Mouse (Mus musculus): Measurements from ENCODE around the gene Jade3. TPM values are rescaled to one million over a fixed set of nuclear protein-coding genes. Genes with fewer than 3 reads are reported as not detected.
"Not testable (repeated sequence)": the region's sequence is repeated elsewhere in the genome, so short reads cannot be mapped to it uniquely, and the experiment has no call there.

Gene Jade3
- 8.0 and 8.3 TPM in 2 replicates for polyA plus RNA-seq (2016; fragmentation: Nextera tagmentation; extraction: Ambion mirVana)

DNA sequence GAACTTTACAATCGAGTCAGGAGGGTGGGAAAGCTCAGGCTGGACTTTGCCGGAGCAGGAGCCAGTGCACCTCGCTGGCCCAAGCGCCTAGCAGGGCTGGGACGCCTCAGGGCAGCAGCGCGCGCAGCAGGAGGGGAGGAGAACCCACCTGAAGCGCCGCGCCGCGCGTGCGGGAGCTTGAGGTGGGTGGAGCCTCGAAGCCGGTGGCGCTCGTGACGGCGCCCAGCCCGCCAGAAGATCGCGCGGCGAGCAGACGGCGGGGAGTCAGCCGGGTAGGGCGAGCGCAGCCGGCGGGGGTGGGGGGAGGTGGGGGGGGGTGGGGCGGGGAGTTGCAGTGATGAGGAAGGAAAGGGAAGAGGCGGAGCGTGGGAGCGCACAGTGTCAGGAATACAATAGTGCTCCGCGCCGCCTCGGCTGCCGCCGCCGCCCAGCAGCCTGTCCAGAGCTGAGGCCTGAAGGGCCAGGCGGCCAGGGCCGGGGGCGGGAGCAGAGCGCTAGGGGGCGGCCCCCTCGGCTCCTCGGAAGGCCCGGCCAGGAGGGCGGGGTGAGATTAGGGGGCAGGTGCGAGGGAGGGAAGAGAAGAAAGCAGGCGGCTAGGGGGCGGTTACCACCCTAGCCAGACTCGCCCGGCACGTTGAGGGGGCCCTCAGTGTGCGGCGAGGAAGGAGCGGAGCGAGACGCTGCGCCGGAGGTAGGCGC lies at the start of gene Jade3:
Gene Jade3 (plus strand): TSS at position 549 of the 699 bp plus-strand sequence.
- 19% methylated on average over 55 of the region's 67 CpGs for WGBS
- H3K27me3 ChIP-seq (replicated peaks): no peaks in the 10 kb centered on the region

DNA sequence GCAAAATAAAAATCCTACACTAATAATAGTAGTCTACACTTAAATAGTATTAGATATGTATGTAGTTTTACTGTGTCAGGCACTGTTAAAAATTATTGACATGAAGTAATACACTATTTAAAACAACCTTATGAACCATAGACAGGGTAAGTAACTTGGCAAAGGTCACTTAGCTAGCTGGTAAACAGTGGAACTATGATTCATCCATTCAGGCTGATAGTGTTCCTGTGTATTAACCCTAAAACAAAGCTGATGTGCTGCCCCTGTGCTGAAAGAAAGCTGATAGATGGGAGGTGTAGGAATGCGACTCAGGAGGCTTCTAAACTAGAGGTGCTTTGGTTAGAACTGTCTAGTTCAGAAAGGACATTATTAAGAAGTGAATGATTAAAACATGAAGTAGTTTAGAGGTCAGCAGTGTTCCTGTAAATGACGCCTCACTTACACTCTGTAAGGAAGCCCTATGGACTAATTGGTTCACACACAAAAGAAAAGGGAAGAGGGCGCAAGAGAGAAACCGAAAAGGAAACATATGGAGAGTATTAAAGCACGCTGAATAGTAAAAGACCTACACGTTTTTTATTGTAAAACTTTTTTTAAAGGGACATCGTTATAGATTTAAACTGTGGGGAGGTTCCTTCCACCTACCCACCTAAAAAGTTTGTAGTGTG lies 46.0 kb upstream of the Jade3 start:
- WGBS: 81% methylated on average over 7 of the region's 7 CpGs
- H3K36me3 ChIP-seq: no peaks in the 10 kb centered on the region
- no peaks in the 10 kb centered on the region for H3K9me3 ChIP-seq
- H3K4me3 ChIP-seq: no peak overlapping the region
- no peak for ATAC-seq (ENCODE audit: low FRiP score, low read depth)
- H3K27ac ChIP-seq: no peak overlapping the region
- no peaks in the 10 kb centered on the region for H3K4me1 ChIP-seq
- H3K4me2 ChIP-seq (replicated peaks): no peak overlapping the region
- no peak overlapping the region for H3K9ac ChIP-seq
- H3K27me3 ChIP-seq (replicated peaks): no peaks in the 10 kb centered on the region

More for the DNA sequence above, at the start of gene Jade3:
- peak; percentile 97 for ATAC-seq (ENCODE audit: low FRiP score, low read depth)
- Histone ChIP-seq H3K27ac (peak within 1 kb of the TSS; percentile 68), H3K4me1 (no peaks in the 10 kb centered on the region), H3K4me3 (peak within 1 kb of the TSS; percentile 67), H3K36me3 (no peaks in the 10 kb centered on the region), H3K4me2 (replicated peaks) (peak within 1 kb of the TSS; percentile 59), H3K9ac (peak within 1 kb of the TSS; percentile 66), H3K9me3 (no peaks in the 10 kb centered on the region)

DNA sequence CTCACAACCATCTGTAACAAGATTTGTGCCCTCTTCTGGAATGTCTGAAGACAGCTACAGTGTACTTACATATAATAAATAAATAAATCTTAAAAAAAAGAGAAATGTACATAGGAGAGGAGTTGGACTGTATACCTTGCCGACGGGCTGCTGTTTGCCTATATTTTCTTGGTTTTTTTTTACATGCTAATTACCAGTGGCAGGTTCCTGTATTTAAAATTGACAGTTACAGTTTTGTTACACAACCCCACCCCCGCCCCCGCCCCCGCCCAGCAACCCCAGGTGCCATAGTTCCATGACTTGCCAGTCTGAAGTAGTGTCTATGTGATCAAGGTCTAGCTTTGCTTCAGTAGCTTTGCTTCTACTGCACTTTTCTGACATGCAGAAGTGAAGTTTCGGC lies 43.2 kb upstream of the Jade3 start:
- H3K36me3 ChIP-seq: no peaks in the 10 kb centered on the region
- H3K27me3 ChIP-seq (replicated peaks): no peaks in the 10 kb centered on the region
- no peak overlapping the region for H3K4me2 ChIP-seq (replicated peaks)
- H3K4me3 ChIP-seq: no peak overlapping the region
- H3K9ac ChIP-seq: no peak overlapping the region
- ATAC-seq (ENCODE audit: low FRiP score, low read depth): no peak
- H3K9me3 ChIP-seq: no peaks in the 10 kb centered on the region
- H3K27ac ChIP-seq: no peak overlapping the region
- H3K4me1 ChIP-seq: no peaks in the 10 kb centered on the region
- 91% methylated on average over 6 of the region's 6 CpGs for WGBS

DNA sequence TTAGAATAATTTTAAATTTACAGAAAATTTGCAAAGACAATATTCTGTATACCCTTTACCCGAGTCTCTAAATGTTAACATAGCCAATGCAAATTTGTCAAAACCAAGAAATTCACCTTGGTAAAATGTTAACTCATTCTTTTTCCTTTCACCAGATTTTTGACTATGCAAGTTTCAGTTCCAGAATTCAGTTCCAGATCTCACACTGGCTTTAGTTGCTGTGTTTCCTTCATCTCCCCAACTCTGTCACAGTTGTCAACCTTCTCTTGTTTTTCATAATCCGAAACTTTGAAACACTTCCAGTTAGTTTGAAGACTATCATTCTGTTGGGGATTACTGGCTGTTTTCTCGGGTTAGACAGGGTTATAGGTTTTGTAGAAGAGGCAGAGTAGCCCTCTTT lies 38.5 kb upstream of the Jade3 start:
- WGBS: 83% methylated on average over 3 of the region's 3 CpGs
- Histone ChIP-seq H3K36me3 (no peaks in the 10 kb centered on the region), H3K9ac (no peak overlapping the region), H3K27me3 (replicated peaks) (no peaks in the 10 kb centered on the region), H3K4me1 (no peaks in the 10 kb centered on the region), H3K4me3 (no peak overlapping the region), H3K9me3 (no peaks in the 10 kb centered on the region), H3K4me2 (replicated peaks) (no peak overlapping the region), H3K27ac (no peak overlapping the region)
- no peak for ATAC-seq (ENCODE audit: low FRiP score, low read depth)

DNA sequence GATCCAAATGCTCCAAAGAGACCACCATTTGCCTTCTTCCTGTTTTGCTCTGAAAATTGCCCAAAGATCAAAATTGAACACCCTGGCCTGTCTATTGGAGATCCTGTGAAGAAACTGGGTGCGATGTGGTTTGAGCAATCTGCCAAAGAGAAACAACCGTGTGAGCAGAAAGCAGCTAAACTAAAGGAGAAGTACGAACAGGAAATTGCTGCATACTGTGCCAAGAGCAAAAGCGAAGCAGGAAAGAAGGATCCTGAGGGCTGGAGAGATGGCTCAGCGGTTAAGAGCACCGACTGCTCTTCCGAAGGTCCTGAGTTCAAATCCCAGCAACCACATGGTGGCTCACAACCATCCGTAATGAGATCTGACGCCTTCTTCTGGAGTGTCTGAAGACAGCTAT lies 33.5 kb upstream of the Jade3 start:
- not testable (repeated sequence) for H3K27ac ChIP-seq; H3K9ac ChIP-seq; H3K27me3 ChIP-seq (replicated peaks); H3K9me3 ChIP-seq; H3K4me2 ChIP-seq (replicated peaks); H3K36me3 ChIP-seq; H3K4me1 ChIP-seq; ATAC-seq (ENCODE audit: low FRiP score, low read depth); H3K4me3 ChIP-seq
- WGBS: 95% methylated on average over 9 of the region's 9 CpGs

DNA sequence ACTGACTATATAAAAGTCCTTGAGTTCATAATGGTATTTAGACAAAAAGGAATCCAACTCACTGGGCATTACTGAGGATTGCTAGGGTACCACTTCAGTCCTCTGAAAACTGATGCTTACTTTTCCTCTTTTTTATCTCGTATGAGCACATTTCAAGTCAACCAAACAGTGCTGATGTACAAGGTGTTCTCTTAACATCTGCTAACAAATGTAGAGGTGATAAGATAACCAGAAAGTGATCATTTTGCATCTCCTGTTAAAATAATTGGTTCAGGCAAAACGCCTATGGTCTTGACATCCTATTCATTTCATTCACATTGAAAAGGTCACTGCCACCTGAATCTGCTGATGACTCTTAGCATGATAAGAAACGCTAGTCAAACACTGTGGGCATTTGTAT lies 32.5 kb upstream of the Jade3 start:
- Histone ChIP-seq H3K9me3 (no peaks in the 10 kb centered on the region), H3K9ac (no peak overlapping the region), H3K4me2 (replicated peaks) (no peak overlapping the region), H3K4me1 (no peaks in the 10 kb centered on the region), H3K27ac (no peak overlapping the region), H3K4me3 (no peak overlapping the region), H3K27me3 (replicated peaks) (no peaks in the 10 kb centered on the region), H3K36me3 (no peaks in the 10 kb centered on the region)
- WGBS: 81% methylated on average over 3 of the region's 3 CpGs
- no peak for ATAC-seq (ENCODE audit: low FRiP score, low read depth)

DNA sequence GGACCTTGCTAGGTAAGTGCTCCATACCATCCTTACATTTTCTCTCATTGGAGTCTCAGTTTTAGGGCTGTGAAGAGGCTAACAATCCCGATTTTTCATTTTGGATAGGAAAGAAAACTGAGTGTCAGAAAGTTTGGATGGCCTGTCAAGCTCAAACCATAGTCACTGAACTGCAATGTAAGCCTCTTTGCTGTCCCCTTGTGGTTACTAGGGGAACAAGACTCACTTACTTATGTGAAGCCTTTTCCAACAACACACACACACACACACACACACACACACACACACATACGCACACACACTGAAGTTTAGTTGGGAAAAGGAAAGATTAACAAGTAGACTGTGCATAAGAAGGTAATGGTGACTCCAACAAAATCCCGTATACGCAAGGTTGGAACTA lies 21.4 kb upstream of the Jade3 start:
- no peak for ATAC-seq (ENCODE audit: low FRiP score, low read depth)
- WGBS: 88% methylated on average over 4 of the region's 4 CpGs
- Histone ChIP-seq H3K36me3 (no peaks in the 10 kb centered on the region), H3K9ac (no peak overlapping the region), H3K27ac (no peak overlapping the region), H3K27me3 (replicated peaks) (no peaks in the 10 kb centered on the region), H3K4me1 (no peaks in the 10 kb centered on the region), H3K4me2 (replicated peaks) (no peak overlapping the region), H3K4me3 (no peak overlapping the region), H3K9me3 (no peaks in the 10 kb centered on the region)

DNA sequence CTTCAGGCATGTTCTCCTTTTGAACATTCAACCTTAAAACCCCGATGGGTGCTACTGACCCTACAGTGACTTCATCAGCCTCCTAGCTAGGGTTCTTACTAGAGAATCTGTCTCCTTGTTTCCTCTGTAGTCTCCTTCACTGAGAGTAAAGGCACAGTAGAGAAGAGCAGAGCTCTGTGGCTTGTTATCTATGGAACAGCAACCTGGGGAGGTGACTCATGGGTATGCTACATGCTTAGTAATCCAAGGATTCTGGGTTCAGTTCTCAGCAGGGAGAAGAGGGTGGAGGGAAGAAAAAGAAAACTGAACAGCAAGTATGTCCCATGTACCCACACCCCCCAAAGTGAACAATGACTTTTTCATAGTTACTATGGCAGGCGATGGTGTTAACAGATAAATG lies 18.6 kb upstream of the Jade3 start:
- Histone ChIP-seq H3K27me3 (replicated peaks) (no peaks in the 10 kb centered on the region), H3K9ac (no peak overlapping the region), H3K4me2 (replicated peaks) (no peak overlapping the region), H3K36me3 (no peaks in the 10 kb centered on the region), H3K4me1 (no peaks in the 10 kb centered on the region), H3K9me3 (no peaks in the 10 kb centered on the region), H3K4me3 (no peak overlapping the region), H3K27ac (no peak overlapping the region)
- ATAC-seq (ENCODE audit: low FRiP score, low read depth): no peak
- WGBS: 92% methylated on average over 2 of the region's 2 CpGs

DNA sequence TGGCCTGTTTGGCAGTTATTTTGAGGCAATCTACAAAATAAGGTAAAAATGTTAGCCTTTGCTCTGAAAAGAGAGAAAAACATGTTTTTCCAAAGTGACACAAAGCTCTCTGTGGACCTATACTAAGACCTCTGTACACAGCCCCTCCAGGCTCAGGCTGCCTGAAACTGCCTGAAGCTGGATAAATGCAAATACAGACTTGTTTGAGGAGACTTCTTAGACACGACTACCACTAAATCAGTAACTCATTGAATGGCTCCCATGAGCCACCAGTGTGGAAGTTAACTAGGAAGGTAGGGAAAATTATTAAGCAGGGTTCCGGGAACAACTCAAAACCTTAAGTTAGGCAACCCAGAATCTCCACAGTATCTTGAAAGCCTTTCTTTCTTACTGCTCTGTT lies 17.8 kb upstream of the Jade3 start:
- Histone ChIP-seq H3K4me3 (no peak overlapping the region), H3K4me1 (no peaks in the 10 kb centered on the region), H3K27me3 (replicated peaks) (no peaks in the 10 kb centered on the region), H3K9me3 (no peaks in the 10 kb centered on the region), H3K9ac (no peak overlapping the region), H3K27ac (no peak overlapping the region), H3K4me2 (replicated peaks) (no peak overlapping the region), H3K36me3 (no peaks in the 10 kb centered on the region)
- 78% methylated on average over 2 of the region's 2 CpGs for WGBS
- no peak for ATAC-seq (ENCODE audit: low FRiP score, low read depth)

DNA sequence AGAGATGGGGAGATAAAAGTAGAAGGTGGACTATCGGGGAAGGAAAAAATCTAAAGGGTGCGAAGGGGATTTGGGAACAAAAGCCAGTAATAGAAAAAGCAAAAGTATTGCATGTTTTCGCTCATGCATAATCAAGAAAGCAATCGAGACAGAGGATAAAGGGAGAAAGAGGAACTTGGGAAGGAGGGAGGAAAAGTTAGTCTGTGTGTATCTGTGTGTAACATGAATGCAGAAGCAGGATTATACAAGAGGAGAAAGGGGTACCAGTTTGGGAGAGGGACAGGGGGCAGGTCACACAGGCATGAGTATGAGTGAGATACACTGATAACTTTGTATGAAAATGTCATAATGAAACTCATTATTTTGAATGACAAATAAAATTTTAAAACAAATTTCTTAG lies 14.1 kb upstream of the Jade3 start:
- Histone ChIP-seq H3K4me3 (no peak overlapping the region), H3K4me1 (no peaks in the 10 kb centered on the region), H3K4me2 (replicated peaks) (no peak overlapping the region), H3K9ac (no peak overlapping the region), H3K27me3 (replicated peaks) (no peaks in the 10 kb centered on the region), H3K9me3 (no peaks in the 10 kb centered on the region), H3K36me3 (no peaks in the 10 kb centered on the region), H3K27ac (no peak overlapping the region)
- ATAC-seq (ENCODE audit: low FRiP score, low read depth): no peak
- WGBS: 90% methylated on average over 4 of the region's 4 CpGs

DNA sequence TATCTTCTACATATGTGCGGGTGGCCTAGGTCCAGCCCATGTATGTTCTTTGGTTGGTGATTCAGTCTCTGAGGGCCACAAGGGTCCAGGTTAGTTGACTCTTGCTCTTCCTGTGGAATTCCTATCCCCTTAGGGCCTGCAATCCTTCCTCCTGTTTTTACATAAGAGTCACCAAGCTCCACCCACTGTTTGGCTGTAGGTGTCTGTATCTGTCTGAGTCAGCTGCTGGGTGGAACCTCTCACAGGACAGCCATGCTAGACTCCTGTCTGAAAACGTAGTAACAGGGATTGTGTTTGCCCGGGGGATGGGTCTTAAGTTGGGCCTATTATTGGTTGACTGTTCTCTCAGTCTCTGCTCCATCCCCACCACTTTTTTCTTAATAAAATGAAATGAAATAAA lies 13.3 kb upstream of the Jade3 start:
- H3K4me3 ChIP-seq: no peak overlapping the region
- H3K9me3 ChIP-seq: no peaks in the 10 kb centered on the region
- no peak overlapping the region for H3K27ac ChIP-seq
- H3K27me3 ChIP-seq (replicated peaks): no peaks in the 10 kb centered on the region
- no peak overlapping the region for H3K4me2 ChIP-seq (replicated peaks)
- H3K4me1 ChIP-seq: no peaks in the 10 kb centered on the region
- no peak overlapping the region for H3K9ac ChIP-seq
- H3K36me3 ChIP-seq: no peaks in the 10 kb centered on the region
- 82% methylated on average over 3 of the region's 3 CpGs for WGBS
- ATAC-seq (ENCODE audit: low FRiP score, low read depth): no peak

DNA sequence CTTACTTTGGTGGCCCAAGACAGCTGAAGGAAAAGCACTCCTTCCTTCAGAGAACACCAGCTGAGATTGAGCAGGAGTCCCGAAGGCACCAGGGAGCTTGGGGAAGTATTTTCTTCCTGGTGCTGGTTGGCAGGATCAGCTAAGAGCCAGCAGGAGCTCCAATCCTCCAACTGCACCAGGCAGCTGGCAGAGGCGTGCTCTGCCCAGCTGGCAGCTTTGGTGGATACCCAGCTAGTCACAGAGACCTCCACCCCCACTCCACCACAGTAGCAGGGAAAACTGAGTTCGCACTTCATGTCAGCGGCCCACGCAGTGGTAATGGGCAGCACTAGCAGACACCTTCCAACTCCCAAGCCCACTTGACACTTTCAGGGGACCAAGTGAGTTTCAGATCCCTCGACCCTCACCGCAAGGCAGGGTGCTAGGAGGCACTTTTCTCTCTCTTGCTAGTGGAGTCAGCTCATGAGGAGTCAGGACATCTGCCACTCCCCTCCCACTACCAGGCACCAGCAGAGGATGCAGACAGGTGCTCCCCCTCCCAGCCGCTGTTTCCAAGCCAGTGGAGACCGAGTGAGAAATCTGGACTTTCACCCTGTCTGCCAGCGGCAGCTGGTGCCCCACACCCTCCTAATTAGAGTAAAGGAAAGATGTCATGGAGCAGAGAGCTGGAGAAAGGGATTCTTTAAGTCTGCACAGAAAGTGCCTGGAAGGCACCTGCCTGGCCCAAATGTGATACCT lies 10.4 kb upstream of the Jade3 start:
- no peak overlapping the region for H3K4me2 ChIP-seq (replicated peaks)
- WGBS: 56% methylated on average over 10 of the region's 10 CpGs
- H3K4me1 ChIP-seq: no peaks in the 10 kb centered on the region
- H3K27me3 ChIP-seq (replicated peaks): no peaks in the 10 kb centered on the region
- H3K36me3 ChIP-seq: no peaks in the 10 kb centered on the region
- H3K27ac ChIP-seq: no peak overlapping the region
- ATAC-seq (ENCODE audit: low FRiP score, low read depth): no peak
- H3K9me3 ChIP-seq: no peaks in the 10 kb centered on the region
- no peak overlapping the region for H3K9ac ChIP-seq
- no peak overlapping the region for H3K4me3 ChIP-seq
